Mouse (Mus musculus) ES-E14 (cell line): ENCODE measurements around the gene Caprin1. TPM values are rescaled to one million over a fixed set of nuclear protein-coding genes. Genes with fewer than 3 reads are reported as not detected.

ENCODE experiments used
- DNase-seq: peaks from one replicate; pipeline ENCODE4 v3.0.0-alpha.2; 2013; ENCODE audit warnings: low read depth, low spot score
- H3K27ac ChIP-seq: 2 replicates; pipeline ENCODE4 v1.5.1; 2012; ENCODE audit warnings: low read depth, mild to moderate bottlenecking, low read length, moderate library complexity, mixed read lengths; ENCODE audit not compliant: poor library complexity, insufficient read depth, severe bottlenecking
- H3K36me3 ChIP-seq: 2 replicates; pipeline ENCODE4 v1.6.1; 2012; ENCODE audit warnings: mild to moderate bottlenecking, low read length, moderate library complexity, mixed read lengths; ENCODE audit not compliant: control insufficient read depth, poor library complexity, insufficient read depth, severe bottlenecking
- H3K4me1 ChIP-seq, 2 experiments: fragments of 150-350 bp in 1 of 2; sonication (generic) in 1 of 2; 2 replicates each; pipeline ENCODE4 v1.6.1; 2012; ENCODE audit warnings: low read length in 2 of 2, mild to moderate bottlenecking in 1 of 2, mixed read lengths in 1 of 2; ENCODE audit not compliant: control insufficient read depth in 2 of 2, insufficient read depth in 2 of 2, poor library complexity in 1 of 2
- H3K4me3 ChIP-seq, 2 experiments: fragments of 150-350 bp in 1 of 2; sonication (generic) in 1 of 2; 2 replicates each; pipeline ENCODE4 v1.5.1; 2012; ENCODE audit warnings: low read length in 2 of 2, low read depth in 1 of 2, mild to moderate bottlenecking in 1 of 2, mixed read lengths in 1 of 2; ENCODE audit not compliant: insufficient read depth in 1 of 2, poor library complexity in 1 of 2, severe bottlenecking in 1 of 2
- H3K9ac ChIP-seq: 2 replicates; pipeline ENCODE4 v1.6.1; 2012; ENCODE audit warnings: low read depth, mild to moderate bottlenecking, low read length, mixed read lengths; ENCODE audit not compliant: poor library complexity, insufficient read depth, severe bottlenecking
- H3K9me3 ChIP-seq: fragments of 150-350 bp; sonication (generic); 2 replicates; pipeline ENCODE4 v1.6.1; 2012; ENCODE audit warnings: low read depth, mild to moderate bottlenecking, low read length; ENCODE audit not compliant: control insufficient read depth, insufficient read depth
- CHD2 ChIP-seq: IDR thresholded peaks from 2 replicates; pipeline ENCODE4 v1.6.1; 2014; ENCODE audit warnings: mild to moderate bottlenecking, low read depth, low read length, inconsistent platforms
- HCFC1 ChIP-seq: IDR thresholded peaks from 2 replicates; pipeline ENCODE4 v1.6.1; 2012; ENCODE audit warnings: low read length, inconsistent platforms, borderline replicate concordance; ENCODE audit not compliant: insufficient read depth
- MAFK ChIP-seq: IDR thresholded peaks from 2 replicates; pipeline ENCODE4 v1.6.1; 2014; ENCODE audit warnings: mild to moderate bottlenecking, low read depth, low read length, inconsistent platforms; ENCODE audit not compliant: insufficient read depth
- ZC3H11A ChIP-seq: IDR thresholded peaks from 2 replicates; pipeline ENCODE4 v1.6.1; 2012; ENCODE audit warnings: low read depth, mild to moderate bottlenecking, inconsistent platforms, low read length, borderline replicate concordance
- ZNF384 ChIP-seq: IDR thresholded peaks from 2 replicates; pipeline ENCODE4 v1.6.1; 2012; ENCODE audit warnings: low read depth, low read length, inconsistent platforms
- in situ Hi-C, 2 experiments: fragments of 600-800 bp; cut with MboI; formaldehyde crosslinking; loops; one replicate each; pipeline ENCODE4 v1.15.1; 2025; ENCODE audit warnings: low sequenced_read_pairs in 2 of 2, inconsistent platforms in 1 of 2; ENCODE audit not compliant: unreplicated experiment in 2 of 2
- total RNA-seq: library from RNA; depleted of rRNA; stranded (reverse); fragments of 300-350 nt; gene quantifications from 2 replicates; pipeline ENCODE4 v1.2.3, GENCODE M21; 2012

The Caprin1 gene
- total RNA-seq, 1 experiment = 416 TPM

DNA sequence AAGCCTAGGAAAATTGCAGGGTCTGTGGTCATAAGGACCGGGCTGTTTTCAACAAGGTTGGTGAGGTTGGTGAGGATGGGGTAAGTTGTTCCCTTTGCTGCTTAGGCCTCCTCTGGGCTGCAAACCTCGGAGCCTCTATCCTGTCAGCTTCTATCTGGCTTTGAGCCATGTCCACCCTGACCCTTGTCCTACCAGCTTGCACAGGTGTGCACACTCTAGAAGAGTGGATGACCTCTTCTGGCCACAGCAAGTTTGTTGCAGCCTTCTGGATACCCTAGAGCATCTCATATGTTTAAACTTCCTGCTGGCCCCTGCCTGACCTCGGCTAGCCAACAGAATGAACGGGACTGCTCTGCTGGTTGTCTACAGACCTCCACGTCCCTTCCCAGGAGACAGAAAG is 35.5 kb upstream of the Caprin1 start:
- Histone ChIP-seq H3K4me1 (peaks cover 0 to 6% of the 10 kb centered on the region in 2 experiments; a peak in 1 of 4 replicates), H3K9me3 (no peaks in the 10 kb centered on the region), H3K4me3 (no peak overlapping the region), H3K27ac (no peak overlapping the region), H3K36me3 (no peaks in the 10 kb centered on the region), H3K9ac (no peak overlapping the region)
- in situ Hi-C loops = no loop called here
- DNase-seq = no peak
- TF ChIP-seq HCFC1 (no peak), ZNF384 (no peak), MAFK (no peak)

DNA sequence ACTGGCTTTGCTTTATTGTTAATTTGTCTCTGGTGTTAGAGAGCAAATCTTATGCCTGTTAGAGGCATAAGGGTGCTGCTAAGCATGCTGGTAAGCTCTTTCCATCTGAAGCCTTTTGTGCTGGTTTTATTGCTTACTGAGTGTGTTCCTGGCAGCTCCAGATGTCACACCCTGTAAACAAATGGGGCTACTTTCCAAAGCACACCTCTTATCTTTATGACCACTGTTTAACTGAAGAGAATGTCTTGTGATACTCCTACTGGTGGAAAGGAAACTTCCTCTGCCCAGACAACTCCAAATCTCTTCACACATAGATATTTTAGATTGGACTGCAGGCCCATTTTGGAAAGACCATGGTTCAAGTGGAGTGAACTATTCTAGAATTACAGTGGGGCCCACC is 31.5 kb upstream of the Caprin1 start:
- in situ Hi-C loops = no loop called here
- H3K36me3 ChIP-seq = no peaks in the 10 kb centered on the region
- no peak overlapping the region for H3K4me3 ChIP-seq
- no peak for DNase-seq
- H3K9ac ChIP-seq = no peak overlapping the region
- no peak overlapping the region for H3K27ac ChIP-seq
- no peaks in the 10 kb centered on the region for H3K4me1 ChIP-seq
- TF ChIP-seq CHD2 = no peak
- TF ChIP-seq ZNF384 = no peak
- no peak for TF ChIP-seq ZC3H11A
- TF ChIP-seq MAFK = no peak
- no peak for TF ChIP-seq HCFC1
- H3K9me3 ChIP-seq = no peaks in the 10 kb centered on the region

DNA sequence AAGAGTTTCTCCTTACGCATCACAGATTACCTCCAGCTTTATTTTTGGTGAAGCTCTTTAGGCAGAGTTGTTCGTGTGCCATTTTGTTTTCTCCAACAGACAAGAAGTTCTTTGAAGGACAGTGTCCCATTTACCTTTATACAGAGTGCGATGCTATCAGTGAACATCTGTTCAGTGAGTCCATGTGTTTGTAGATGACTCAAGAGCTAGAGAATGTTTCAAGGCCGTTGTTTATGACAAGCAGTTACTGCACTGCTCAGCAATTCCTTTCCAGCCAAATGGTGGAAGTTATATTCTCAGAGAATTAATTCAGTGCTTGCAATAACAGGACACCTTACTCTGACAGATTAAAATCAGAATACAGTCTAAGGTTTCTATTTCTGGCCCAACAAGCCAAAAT is 27.5 kb upstream of the Caprin1 start:
- H3K4me3 ChIP-seq = no peak overlapping the region
- no peak overlapping the region for H3K9ac ChIP-seq
- H3K4me1 ChIP-seq = 0 out of 4 replicates have a peak, but pooled peaks cover 0 to 2% of the 10 kb centered on the region in 2 experiments
- in situ Hi-C loops = no loop called here
- H3K9me3 ChIP-seq = no peaks in the 10 kb centered on the region
- TF ChIP-seq MAFK = no peak
- no peak for TF ChIP-seq CHD2
- TF ChIP-seq ZNF384 = no peak
- TF ChIP-seq ZC3H11A = no peak
- no peak for TF ChIP-seq HCFC1
- H3K27ac ChIP-seq = no peak overlapping the region
- H3K36me3 ChIP-seq = no peaks in the 10 kb centered on the region
- no peak for DNase-seq

GRCm38 (mm10) chr2:103822560-103822959 is 25.1 kb upstream of the Caprin1 start:
- TF ChIP-seq ZC3H11A (no peak), HCFC1 (no peak), ZNF384 (no peak), MAFK (no peak), CHD2 (no peak)
- in situ Hi-C loops = no loop called here
- no peaks in the 10 kb centered on the region for H3K36me3 ChIP-seq
- DNase-seq = no peak
- H3K27ac ChIP-seq = no peak overlapping the region
- no peak overlapping the region for H3K9ac ChIP-seq
- H3K4me1 ChIP-seq = 0 out of 4 replicates have a peak, but pooled peaks cover 0 to 2% of the 10 kb centered on the region in 2 experiments
- no peaks in the 10 kb centered on the region for H3K9me3 ChIP-seq
- H3K4me3 ChIP-seq = no peak overlapping the region

DNA sequence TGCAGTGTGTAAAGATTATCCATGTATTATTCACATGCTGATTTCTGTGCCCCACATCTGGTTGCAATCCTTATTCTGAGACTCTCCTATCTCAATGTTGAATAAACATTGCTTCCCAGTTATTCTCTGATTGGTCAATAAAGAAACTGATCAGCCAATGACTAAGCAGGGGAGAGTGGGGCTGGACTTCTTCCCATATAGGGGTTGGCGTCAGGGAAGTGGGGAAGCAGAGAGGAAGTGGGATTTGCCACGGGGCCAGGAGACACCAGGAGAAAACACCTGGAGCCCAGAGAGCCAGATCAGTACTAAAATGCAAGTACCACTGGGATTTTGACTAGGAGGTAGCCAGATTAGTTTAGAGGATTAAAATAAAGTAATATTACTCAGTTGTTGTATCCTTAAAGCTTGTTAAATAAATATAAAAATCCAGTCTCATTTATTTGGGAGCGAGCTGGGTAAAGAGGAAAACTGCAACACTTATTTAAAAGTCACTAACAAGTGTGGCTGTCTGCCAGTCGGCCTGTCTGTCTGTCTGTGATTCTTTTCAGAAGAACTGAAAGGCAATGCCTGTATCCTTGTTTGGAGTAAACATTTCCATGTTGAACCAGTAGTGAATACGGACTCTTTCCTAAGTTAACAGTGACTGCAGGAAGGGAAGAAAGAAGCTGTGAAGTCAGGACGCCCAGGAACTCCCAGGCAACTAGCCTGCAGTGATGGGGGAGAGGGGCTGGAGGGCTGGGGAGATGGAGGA is 19.9 kb upstream of the Caprin1 start:
- in situ Hi-C loops = no loop called here
- Histone ChIP-seq H3K4me3 (peak overlapping the region; percentile 7 to 32; a peak in 2 of 4 replicates), H3K27ac (no peak overlapping the region), H3K9me3 (no peaks in the 10 kb centered on the region), H3K4me1 (0 out of 4 replicates have a peak, but pooled peaks cover 0 to 2% of the 10 kb centered on the region in 2 experiments), H3K36me3 (no peaks in the 10 kb centered on the region), H3K9ac (no peak overlapping the region)
- TF ChIP-seq CHD2 (no peak), ZC3H11A (no peak), MAFK (no peak), ZNF384 (no peak), HCFC1 (no peak)
- no peak for DNase-seq
